Mouse (Mus musculus) stomach, postnatal 0 days (tissue): ENCODE measurements around the gene Zdhhc18.

Source experiments
- CTCF ChIP-seq: IDR thresholded peaks from 2 replicates; pipeline ENCODE4 v1.5.1; 2016; ENCODE audit warnings: antibody characterized with exemption, low read depth, mild to moderate bottlenecking, moderate library complexity
- EP300 ChIP-seq: optimal IDR thresholded peaks from 2 replicates; pipeline ENCODE3; 2016; ENCODE audit warnings: antibody characterized with exemption

DNA sequence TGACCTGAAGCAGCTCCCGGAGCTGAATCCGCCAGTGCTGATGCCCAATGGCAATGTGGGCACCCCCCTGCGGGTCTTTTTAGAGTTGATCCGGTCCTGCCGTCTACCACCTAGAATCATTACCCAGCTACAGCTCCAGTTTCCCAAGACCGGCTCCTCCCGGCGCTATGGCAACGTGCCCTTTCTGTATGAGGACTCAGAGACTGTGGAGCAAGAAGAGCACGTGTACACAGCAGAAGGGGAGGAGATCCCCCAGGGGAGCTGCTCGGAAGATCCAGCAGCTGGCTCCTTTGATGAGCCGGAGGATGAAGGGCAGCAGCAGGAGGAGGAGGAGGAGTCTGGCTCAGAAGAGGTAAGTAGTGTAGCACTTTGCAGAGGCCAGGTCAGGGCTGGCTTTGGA is 72.0 kb downstream of the Zdhhc18 start:
- no peak for TF ChIP-seq CTCF
- TF ChIP-seq EP300: no peak
